Mouse (Mus musculus) heart, embryonic 14.5 days (tissue): ENCODE measurements around the gene Kctd11. TPM values are rescaled to one million over a fixed set of nuclear protein-coding genes. Genes with fewer than 3 reads are reported as not detected.

Experiments used
- ATAC-seq: fragments of 200-750 bp; cut with Nextera tagmentation; 2 replicates; pipeline ENCODE4 v1.8.0; 2017; ENCODE audit warnings: low read depth, moderate TSS enrichment; ENCODE audit not compliant: insufficient number of reproducible peaks, insufficient read depth, low FRiP score
- H3K27ac ChIP-seq, 2 experiments: fragments of 200-500 bp in 1 of 2; fragments of 300-500 bp in 1 of 2; sonication (generic) in 1 of 2; replicated peaks in 1 of 2; 2 replicates each; pipeline ENCODE4 v1.5.1; 2012 to 2014; ENCODE audit warnings: low read depth in 2 of 2, low read length in 2 of 2, control low read depth in 1 of 2, mild to moderate bottlenecking in 1 of 2, mixed read lengths in 1 of 2; ENCODE audit not compliant: control insufficient read depth in 1 of 2, insufficient read depth in 1 of 2
- H3K27me3 ChIP-seq: fragments of 300-500 bp; sonication (generic); 2 replicates; pipeline ENCODE4 v1.6.1; 2014; ENCODE audit warnings: mild to moderate bottlenecking, low read length, control low read depth; ENCODE audit not compliant: control insufficient read depth, insufficient read depth
- H3K36me3 ChIP-seq: fragments of 300-500 bp; sonication (generic); 2 replicates; pipeline ENCODE4 v1.6.1; 2014; ENCODE audit warnings: mild to moderate bottlenecking, control low read depth, low read length, mixed read lengths; ENCODE audit not compliant: control insufficient read depth, insufficient read depth
- H3K4me1 ChIP-seq, 2 experiments: fragments of 200-500 bp in 1 of 2; fragments of 300-500 bp in 1 of 2; sonication (generic) in 1 of 2; 2 replicates each; pipeline ENCODE4 v1.6.1; 2012 to 2014; ENCODE audit warnings: low read length in 2 of 2, control low read depth in 1 of 2, mixed read lengths in 1 of 2; ENCODE audit not compliant: control insufficient read depth in 2 of 2, insufficient read depth in 2 of 2
- H3K4me2 ChIP-seq: fragments of 300-500 bp; sonication (generic); 2 replicates; pipeline ENCODE4 v1.6.1; 2014; ENCODE audit warnings: mild to moderate bottlenecking, low read length
- H3K4me3 ChIP-seq, 2 experiments: fragments of 200-500 bp in 1 of 2; fragments of 300-500 bp in 1 of 2; sonication (generic) in 1 of 2; 2 replicates each; pipeline ENCODE4 v1.5.1; 2012 to 2014; ENCODE audit warnings: low read length in 2 of 2, mild to moderate bottlenecking in 2 of 2, control low read depth in 1 of 2, low read depth in 1 of 2, moderate library complexity in 1 of 2; ENCODE audit not compliant: control insufficient read depth in 1 of 2, insufficient read depth in 1 of 2
- H3K9ac ChIP-seq: fragments of 300-500 bp; sonication (generic); 2 replicates; pipeline ENCODE4 v1.6.1; 2014; ENCODE audit warnings: mild to moderate bottlenecking, low read length
- H3K9me3 ChIP-seq: fragments of 300-500 bp; sonication (generic); 2 replicates; pipeline ENCODE4 v1.6.1; 2016; ENCODE audit warnings: low read length, control low read depth; ENCODE audit not compliant: control insufficient read depth
- WGBS: fragments of 180-500 bp; shearing (Covaris S2); extraction: QIAGEN DNeasy Blood & Tissue Kit; methylation state at CpG from one replicate; pipeline ENCODE4 v1.1.7; 2014; 5-methylcytosine and 5-hydroxymethylcytosine counted together
- polyA plus RNA-seq: library from polyadenylated mRNA; unstranded; fragments of >200 nt; fragmentation: Nextera tagmentation; extraction: Ambion mirVana; gene quantifications from 2 replicates; pipeline ENCODE4 v1.2.1, GENCODE M21; 2014

Gene Kctd11
- polyA plus RNA-seq, 1 experiment from 2014 or later: 2.8 TPM

- Histone ChIP-seq H3K4me2 (no peak overlapping the region), H3K27me3 (no peaks in the 10 kb centered on the region), H3K4me1 (peaks cover 11 to 17% of the 10 kb centered on the region in 2 experiments), H3K4me3 (no peak overlapping the region), H3K9ac (no peak overlapping the region), H3K27ac (no peak overlapping the region), H3K36me3 (peaks cover 88% of the 10 kb centered on the region), H3K9me3 (no peaks in the 10 kb centered on the region)
- ATAC-seq: no peak
- 87% methylated on average over 17 of the region's 17 CpGs for WGBS
Observed at GRCm38 (mm10) chr11:69910781-69911560, 29.8 kb upstream of the Kctd11 start.

GRCm38 (mm10) chr11:69910177-69910576 lies 29.0 kb upstream of the Kctd11 start:
- Histone ChIP-seq H3K27me3 (no peaks in the 10 kb centered on the region), H3K4me1 (peaks cover 11 to 12% of the 10 kb centered on the region in 2 experiments), H3K9ac (no peak overlapping the region), H3K9me3 (no peaks in the 10 kb centered on the region), H3K36me3 (peaks cover 88% of the 10 kb centered on the region), H3K4me3 (no peak overlapping the region), H3K27ac (no peak overlapping the region), H3K4me2 (no peak overlapping the region)
- ATAC-seq: no peak
- WGBS: 95% methylated on average over 8 of the region's 8 CpGs

DNA sequence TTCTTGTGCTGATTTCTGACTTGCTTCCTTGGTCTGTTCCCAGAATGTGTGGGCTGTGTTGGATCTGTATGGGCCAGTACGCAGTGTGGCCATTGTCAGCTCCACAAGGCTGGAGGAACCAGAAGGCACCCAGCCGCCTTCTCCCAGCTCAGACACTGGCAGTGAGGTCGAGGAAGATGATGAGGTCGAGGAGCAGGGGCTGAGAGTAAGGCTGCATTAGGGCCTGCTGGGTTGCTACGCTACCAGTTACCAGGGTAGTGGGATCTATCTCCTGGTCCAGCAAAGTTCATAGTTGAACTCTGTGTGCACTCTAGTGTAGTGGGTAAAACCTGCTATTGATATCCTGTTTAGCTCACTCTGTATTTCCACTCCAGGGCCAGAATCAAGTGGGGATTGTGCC lies 28.0 kb upstream of the Kctd11 start:
- Histone ChIP-seq H3K36me3 (peaks cover 92% of the 10 kb centered on the region), H3K27ac (no peak overlapping the region), H3K4me2 (no peak overlapping the region), H3K9me3 (no peaks in the 10 kb centered on the region), H3K27me3 (no peaks in the 10 kb centered on the region), H3K4me3 (no peak overlapping the region), H3K4me1 (peaks cover 3 to 5% of the 10 kb centered on the region in 2 experiments; a peak in 3 of 4 replicates), H3K9ac (no peak overlapping the region)
- no peak for ATAC-seq
- WGBS: 88% methylated on average over 5 of the region's 5 CpGs

DNA sequence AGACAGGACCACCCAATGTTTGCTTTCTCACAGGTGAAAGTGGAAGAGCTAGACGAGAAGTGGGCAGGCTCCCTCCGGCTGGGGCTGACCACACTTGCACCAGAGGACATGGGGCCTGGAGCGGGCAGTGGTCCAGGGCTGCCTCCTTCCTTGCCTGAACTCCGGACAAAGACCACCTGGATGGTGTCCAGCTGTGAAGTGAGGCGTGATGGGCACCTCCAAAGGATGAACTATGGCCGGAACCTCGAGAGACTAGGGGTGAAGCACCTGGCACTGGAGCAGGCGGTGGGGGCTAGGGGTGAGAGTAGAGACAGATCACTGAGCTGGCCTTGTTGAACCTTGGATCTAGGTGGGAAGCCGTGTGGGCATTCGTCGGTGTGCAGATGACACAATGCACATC lies 27.4 kb upstream of the Kctd11 start:
- no peaks in the 10 kb centered on the region for H3K9me3 ChIP-seq
- H3K27ac ChIP-seq: no peak overlapping the region
- H3K36me3 ChIP-seq: peaks cover 97% of the 10 kb centered on the region
- no peaks in the 10 kb centered on the region for H3K27me3 ChIP-seq
- H3K4me1 ChIP-seq: peaks cover 3 to 5% of the 10 kb centered on the region in 2 experiments; a peak in 3 of 4 replicates
- ATAC-seq: no peak
- no peak overlapping the region for H3K4me2 ChIP-seq
- 92% methylated on average over 11 of the region's 11 CpGs for WGBS
- no peak overlapping the region for H3K9ac ChIP-seq
- H3K4me3 ChIP-seq: no peak overlapping the region

DNA sequence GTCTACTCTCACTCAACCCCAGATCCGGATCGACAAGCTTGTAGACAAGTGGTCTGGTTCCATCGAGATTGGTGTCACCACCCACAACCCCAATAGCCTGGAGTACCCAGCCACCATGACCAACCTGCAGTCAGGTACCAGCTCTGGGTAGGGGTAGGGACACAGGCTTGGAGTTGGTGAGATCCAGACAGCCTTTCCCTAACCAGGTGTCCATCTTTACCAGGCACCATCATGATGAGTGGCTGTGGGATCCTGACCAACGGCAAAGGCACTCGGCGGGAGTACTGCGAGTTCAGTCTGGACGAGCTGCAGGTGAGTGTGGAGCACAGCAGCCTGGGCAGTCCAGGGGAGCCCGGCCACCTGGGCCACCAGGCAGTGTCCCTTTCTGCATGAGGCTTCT lies 23.1 kb upstream of the Kctd11 start:
- Histone ChIP-seq H3K36me3 (peaks cover 64% of the 10 kb centered on the region), H3K9me3 (no peaks in the 10 kb centered on the region), H3K27ac (no peak overlapping the region), H3K4me3 (no peak overlapping the region), H3K9ac (no peak overlapping the region), H3K4me1 (peaks cover 13 to 19% of the 10 kb centered on the region in 2 experiments), H3K4me2 (no peak overlapping the region), H3K27me3 (no peaks in the 10 kb centered on the region)
- ATAC-seq: no peak
- 91% methylated on average over 9 of the region's 9 CpGs for WGBS

DNA sequence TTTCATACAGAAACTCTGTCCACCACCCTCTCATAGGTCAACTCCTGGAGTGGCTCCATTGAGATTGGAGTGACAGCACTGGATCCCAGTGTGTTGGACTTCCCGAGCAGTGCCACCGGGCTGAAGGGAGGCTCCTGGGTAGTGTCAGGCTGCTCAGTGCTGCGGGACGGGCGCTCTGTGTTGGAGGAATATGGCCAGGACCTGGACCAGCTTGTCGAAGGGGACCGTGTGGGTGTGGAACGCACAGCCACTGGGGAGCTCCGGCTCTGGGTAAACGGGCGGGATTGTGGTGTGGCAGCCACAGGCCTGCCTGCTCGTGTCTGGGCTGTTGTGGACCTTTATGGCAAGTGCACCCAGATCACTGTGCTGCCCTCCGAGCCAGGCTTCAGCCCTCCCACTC lies 21.8 kb upstream of the Kctd11 start:
- Histone ChIP-seq H3K27ac (no peak overlapping the region), H3K4me2 (peak overlapping the region; percentile 99)
- WGBS: 83% methylated on average over 13 of the region's 13 CpGs

DNA sequence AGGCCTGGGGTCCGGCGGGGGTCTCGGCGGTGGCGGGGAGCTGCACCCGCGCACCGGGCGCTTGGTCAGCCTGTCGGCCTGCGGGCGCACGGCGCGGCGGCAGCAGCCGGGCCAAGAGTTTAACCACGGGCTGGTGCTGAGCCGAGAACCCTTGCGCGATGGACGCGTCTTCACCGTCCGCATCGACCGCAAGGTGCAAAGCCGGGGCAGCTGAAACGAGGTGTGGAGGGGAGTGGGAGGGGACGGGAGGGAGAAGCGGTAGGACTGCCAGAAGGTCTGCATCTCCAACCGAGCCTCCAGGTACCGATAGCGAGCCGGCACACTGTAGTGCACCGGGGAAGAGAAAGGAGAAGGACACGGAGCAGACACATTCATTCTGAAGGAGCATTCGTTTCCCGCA lies 20.8 kb upstream of the Kctd11 start:
- H3K9ac ChIP-seq: peak overlapping the region; percentile 94
- peak overlapping the region; percentile 71 to 85 for H3K4me3 ChIP-seq
- H3K27ac ChIP-seq: peak overlapping the region; percentile 31 to 94
- no peaks in the 10 kb centered on the region for H3K27me3 ChIP-seq
- no peak for ATAC-seq
- peak overlapping the region; percentile 99 for H3K4me2 ChIP-seq
- peaks cover 14 to 27% of the 10 kb centered on the region in 2 experiments for H3K4me1 ChIP-seq
- peaks cover 41% of the 10 kb centered on the region for H3K36me3 ChIP-seq
- under 1% methylated on average over 38 of the region's 39 CpGs for WGBS
- H3K9me3 ChIP-seq: no peaks in the 10 kb centered on the region

More for the DNA sequence above, 21.8 kb upstream of the Kctd11 start:
- Histone ChIP-seq H3K27me3 (no peaks in the 10 kb centered on the region), H3K4me3 (peak overlapping the region in 1 of 2 experiments; percentile 85; a peak in 1 of 4 replicates), H3K36me3 (peaks cover 51% of the 10 kb centered on the region), H3K4me1 (peaks cover 14 to 27% of the 10 kb centered on the region in 2 experiments), H3K9ac (peak overlapping the region; percentile 94), H3K9me3 (no peaks in the 10 kb centered on the region)
- no peak for ATAC-seq
